Mouse (Mus musculus): ENCODE measurements around the gene U2af1. TPM values are rescaled to one million over a fixed set of nuclear protein-coding genes. Genes with fewer than 3 reads are reported as not detected.

The U2af1 gene
- polyA plus RNA-seq, 1 experiment from 2014 or later, result 196 TPM

GRCm38 (mm10) chr17:31606424-31606823 is 52.3 kb downstream of the U2af1 start:
- WGBS, result 84% methylated on average over 7 of the region's 7 CpGs
- H3K4me2 ChIP-seq, result no peak overlapping the region

GRCm38 (mm10) chr17:31598593-31598992 is 60.1 kb downstream of the U2af1 start:
- no peak for ATAC-seq (ENCODE audit: low FRiP score, low read depth)
- Histone ChIP-seq H3K27me3 (no peaks in the 10 kb centered on the region), H3K4me2 (no peak overlapping the region), H3K9me3 (no peaks in the 10 kb centered on the region), H3K4me3 (no peak overlapping the region), H3K4me1 (replicated peaks) (peaks cover 5% of the 10 kb centered on the region; the same call in 1 of the 2 replicates), H3K9ac (no peak overlapping the region), H3K36me3 (peaks cover 50% of the 10 kb centered on the region), H3K27ac (replicated peaks) (no peak overlapping the region)
- 90% methylated on average over 8 of the region's 8 CpGs for WGBS

More at GRCm38 (mm10) chr17:31606424-31606823, 52.3 kb downstream of the U2af1 start:
- no peak for ATAC-seq (ENCODE audit: low FRiP score, low read depth)
- Histone ChIP-seq H3K9me3 (no peaks in the 10 kb centered on the region), H3K4me1 (replicated peaks) (no peaks in the 10 kb centered on the region), H3K9ac (no peak overlapping the region), H3K27me3 (no peaks in the 10 kb centered on the region), H3K36me3 (peaks cover 35% of the 10 kb centered on the region), H3K4me3 (no peak overlapping the region), H3K27ac (replicated peaks) (no peak overlapping the region)

- no peak overlapping the region for H3K27ac ChIP-seq (replicated peaks)
- peaks cover 5% of the 10 kb centered on the region; the same call in 1 of the 2 replicates for H3K4me1 ChIP-seq (replicated peaks)
- no peak overlapping the region for H3K4me3 ChIP-seq
- no peak for ATAC-seq (ENCODE audit: low FRiP score, low read depth)
- WGBS, result 93% methylated on average over 9 of the region's 9 CpGs
- H3K27me3 ChIP-seq, result no peaks in the 10 kb centered on the region
- H3K4me2 ChIP-seq, result no peak overlapping the region
- peaks cover 44% of the 10 kb centered on the region for H3K36me3 ChIP-seq
- H3K9ac ChIP-seq, result no peak overlapping the region
- H3K9me3 ChIP-seq, result no peaks in the 10 kb centered on the region
Observed at GRCm38 (mm10) chr17:31597957-31598356, 60.7 kb downstream of the U2af1 start.

Other genes with a start within 250 kb of the U2af1 start
- gene Wdr4, start 138.9 kb downstream of the U2af1 start, polyA plus RNA-seq (2015; fragmentation: Nextera tagmentation; extraction: Ambion mirVana), result 37.2 and 38.1 TPM in 2 replicates
- 445 and 471 TPM in 2 replicates for gene Ndufv3, start 138.8 kb downstream of the U2af1 start, polyA plus RNA-seq (2015; fragmentation: Nextera tagmentation; extraction: Ambion mirVana)
- 33.9 and 36.7 TPM in 2 replicates for gene Pknox1, start 94.2 kb downstream of the U2af1 start, polyA plus RNA-seq (2015; fragmentation: Nextera tagmentation; extraction: Ambion mirVana)
- 8.9 TPM in 2 replicates for gene Cbs, start 21.7 kb downstream of the U2af1 start, polyA plus RNA-seq (2015; fragmentation: Nextera tagmentation; extraction: Ambion mirVana)
- 0.49 and 0.50 TPM in 2 replicates for gene Cryaa, start 18.9 kb upstream of the U2af1 start, polyA plus RNA-seq (2015; fragmentation: Nextera tagmentation; extraction: Ambion mirVana)
- 20.3 and 20.9 TPM in 2 replicates for gene Sik1, start 196.9 kb upstream of the U2af1 start, polyA plus RNA-seq (2015; fragmentation: Nextera tagmentation; extraction: Ambion mirVana)

All from hindbrain, embryonic 15.5 days (tissue).